Mouse (Mus musculus) B cell, adult 2 months (primary cell): ENCODE data around the gene Bcl11a.

Experiments
- DNase-seq, 2 experiments: peaks; one replicate each; pipeline ENCODE4 v3.0.0; 2022

The Bcl11a gene

DNA sequence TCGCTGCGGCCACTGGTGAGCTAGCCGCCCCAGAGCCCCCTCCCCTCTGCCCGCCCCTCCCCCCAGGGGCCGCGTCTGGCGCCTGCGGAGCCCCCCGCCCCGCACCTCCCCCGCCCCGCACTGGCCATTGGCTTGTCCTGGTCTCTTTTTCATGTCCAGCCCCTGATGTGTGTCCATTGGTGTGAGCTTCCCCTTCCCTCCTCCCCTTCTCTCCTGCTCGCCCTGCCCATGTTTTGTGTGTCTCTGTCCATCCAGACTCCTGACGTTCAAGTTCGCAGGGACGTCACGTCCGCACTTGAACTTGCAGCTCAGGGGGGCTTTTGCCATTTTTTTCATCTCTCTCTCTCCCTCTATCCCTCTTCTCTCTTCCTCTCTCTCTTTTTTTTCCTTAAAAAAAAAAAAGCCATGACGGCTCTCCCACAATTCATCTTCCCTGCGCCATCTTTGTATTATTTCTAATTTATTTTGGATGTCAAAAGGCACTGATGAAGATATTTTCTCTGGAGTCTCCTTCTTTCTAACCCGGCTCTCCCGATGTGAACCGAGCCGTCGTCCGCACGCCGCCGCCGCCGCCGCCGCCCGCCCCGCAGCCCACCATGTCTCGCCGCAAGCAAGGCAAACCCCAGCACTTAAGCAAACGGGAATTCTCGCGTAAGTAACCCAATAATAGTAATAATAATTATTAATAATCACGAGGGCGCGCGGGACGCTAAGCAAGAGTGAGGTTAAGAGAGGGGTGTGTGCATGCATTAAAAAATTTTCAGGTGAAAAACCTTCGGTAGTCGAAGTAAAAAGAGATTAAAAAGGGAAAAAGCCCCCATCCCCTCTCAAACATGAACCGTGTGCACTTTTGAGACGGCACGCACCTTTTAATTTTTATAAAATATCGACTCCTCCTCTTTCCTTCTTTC lies at the start of gene Bcl11a:
Gene Bcl11a, plus strand, starts transcription at position 262 of the 911 bp plus-strand sequence.
- peak; percentile 53 to 55 for DNase-seq

DNA sequence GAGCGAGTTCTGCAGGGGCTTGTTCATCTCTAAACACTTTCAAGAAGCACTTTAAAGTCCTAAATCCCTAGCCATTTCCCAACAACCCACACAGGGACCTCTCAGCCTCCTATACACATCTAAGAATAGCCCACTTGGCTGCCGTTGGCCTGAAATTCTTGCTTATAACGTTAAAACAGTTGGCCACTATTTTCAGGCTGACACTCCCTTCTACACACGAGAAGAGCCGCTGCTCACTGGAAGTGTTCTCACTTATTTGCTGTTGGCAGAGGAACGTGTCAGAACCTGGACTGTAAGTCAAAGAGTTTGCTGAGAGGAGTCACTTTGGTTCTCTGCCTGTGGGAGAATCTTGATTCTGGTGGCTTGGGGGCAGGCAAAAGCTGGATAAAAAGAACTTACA lies 33.8 kb upstream of the Bcl11a start:
- no peak for DNase-seq

GRCm38 (mm10) chr11:24049226-24050031 lies 28.4 kb upstream of the Bcl11a start:
- peak; percentile 91 to 93 for DNase-seq

GRCm38 (mm10) chr11:24050032-24050757 lies 27.7 kb upstream of the Bcl11a start:
- DNase-seq: no peak

- DNase-seq: peak; percentile 37
Observed at GRCm38 (mm10) chr11:24052882-24053281, 25.0 kb upstream of the Bcl11a start.

DNA sequence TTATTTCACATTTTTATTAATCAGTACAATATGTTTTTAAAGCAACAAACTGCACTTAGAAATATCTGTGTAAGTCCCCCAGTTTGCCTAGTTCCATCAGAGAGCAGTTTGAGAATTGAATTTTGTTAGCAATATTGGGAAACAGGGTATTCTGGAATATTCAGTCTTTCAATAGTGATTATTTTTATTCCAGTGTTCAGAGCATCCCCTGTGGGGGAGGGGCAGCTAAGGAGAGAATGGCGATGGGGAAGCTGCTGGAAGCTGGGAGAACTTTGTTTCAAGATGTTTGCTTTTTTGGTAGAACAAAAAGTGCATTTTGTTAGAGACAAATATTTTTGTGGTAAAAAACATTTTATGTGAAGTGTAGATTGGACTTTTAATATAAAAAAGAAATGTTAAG lies 18.7 kb upstream of the Bcl11a start:
- no peak for DNase-seq

- DNase-seq: no peak
Observed at GRCm38 (mm10) chr11:24060428-24060827, 17.4 kb upstream of the Bcl11a start.

DNA sequence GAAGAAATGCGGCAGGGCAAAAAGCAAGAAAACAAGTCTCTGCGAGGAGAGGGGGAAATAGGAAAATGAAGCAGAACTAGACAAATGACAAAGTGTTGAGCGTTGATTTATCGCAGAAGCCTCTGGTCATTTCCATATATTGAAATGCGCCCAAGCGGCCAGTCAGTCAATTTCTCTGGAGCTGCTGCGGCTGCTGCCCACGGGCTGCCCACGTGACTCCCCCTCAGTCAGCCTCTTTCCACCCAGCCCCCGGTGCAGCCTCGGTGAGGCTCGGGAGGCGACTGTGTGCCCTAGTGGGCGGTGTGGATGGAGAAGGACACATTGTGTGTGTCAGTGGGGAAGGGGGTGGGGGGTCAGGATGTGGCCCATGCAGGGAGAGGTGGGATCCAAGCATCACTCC lies 16.0 kb upstream of the Bcl11a start:
- DNase-seq: peak; percentile 30 to 42

DNA sequence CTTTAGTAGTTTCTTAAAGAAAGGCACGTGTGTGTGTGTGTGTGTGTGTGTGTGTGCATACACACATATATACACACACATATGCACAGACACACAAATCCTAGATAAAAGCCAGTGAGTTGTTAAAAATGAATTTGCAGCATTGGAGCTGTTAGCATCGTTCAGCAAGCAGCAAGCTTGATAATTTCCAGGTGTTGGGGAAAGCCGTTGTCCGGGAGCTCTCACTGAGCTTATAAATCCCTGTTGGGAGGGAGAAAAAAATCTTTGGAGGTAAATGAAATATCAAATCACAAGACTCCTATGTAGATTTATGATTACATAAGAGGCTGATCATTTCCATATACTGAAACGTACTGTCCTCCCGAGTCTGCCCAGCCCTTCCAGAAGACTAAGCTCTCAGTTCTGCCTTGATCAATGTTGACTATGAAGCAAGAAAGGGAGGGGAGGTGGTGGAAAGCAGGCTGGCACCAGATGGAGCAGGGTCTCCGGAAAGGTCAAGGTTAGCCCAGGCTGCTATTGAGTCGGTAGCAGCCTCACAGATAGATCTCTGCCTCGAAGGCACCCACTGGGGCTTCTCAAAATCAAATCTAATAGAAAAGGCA lies 15.3 kb upstream of the Bcl11a start:
- no peak for DNase-seq

- DNase-seq: no peak
Observed at GRCm38 (mm10) chr11:24064221-24064620, 13.6 kb upstream of the Bcl11a start.

- DNase-seq: peak; percentile 46 to 49
Observed at GRCm38 (mm10) chr11:24065313-24065712, 12.5 kb upstream of the Bcl11a start.

DNA sequence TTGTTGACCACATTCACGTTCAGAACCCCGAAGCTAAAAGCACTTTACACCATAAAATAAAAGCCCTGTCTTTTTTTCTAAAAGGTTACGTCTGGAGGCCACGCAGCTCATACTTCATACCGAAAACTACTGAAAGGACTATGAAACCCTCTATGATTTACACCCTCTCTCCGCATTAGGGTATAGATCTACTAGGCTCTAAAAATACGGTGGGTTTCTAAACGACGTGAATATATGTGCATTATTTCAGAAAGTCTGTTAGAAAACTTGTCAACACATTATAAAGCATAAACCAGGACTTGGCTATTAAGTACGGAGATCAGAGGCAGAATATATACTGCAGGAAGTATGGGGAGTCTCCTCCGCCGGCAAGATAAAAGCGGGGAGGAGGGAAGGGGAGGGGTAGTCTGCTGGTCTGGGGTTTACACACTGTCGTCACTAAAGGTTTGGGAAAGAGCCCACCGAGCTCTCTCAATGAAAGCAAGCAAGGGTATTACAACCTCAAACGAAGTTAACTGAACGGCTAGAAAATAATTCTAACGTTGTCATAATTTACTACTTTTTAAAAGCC lies 3.8 kb upstream of the Bcl11a start:
- DNase-seq: peak in 1 of 2 experiments; percentile 27

GRCm38 (mm10) chr11:24074634-24075104 lies 3.2 kb upstream of the Bcl11a start, which contains the start of gene A830031A19Rik:
A830031A19Rik (minus strand) TSS chr11:24075054.
- DNase-seq: peak; percentile 49 to 54

GRCm38 (mm10) chr11:24075486-24076126 lies 2.2 kb upstream of the Bcl11a start:
- no peak for DNase-seq

- DNase-seq: peak; percentile 86 to 88
Observed at GRCm38 (mm10) chr11:24076127-24076650, 1.7 kb upstream of the Bcl11a start.

DNA sequence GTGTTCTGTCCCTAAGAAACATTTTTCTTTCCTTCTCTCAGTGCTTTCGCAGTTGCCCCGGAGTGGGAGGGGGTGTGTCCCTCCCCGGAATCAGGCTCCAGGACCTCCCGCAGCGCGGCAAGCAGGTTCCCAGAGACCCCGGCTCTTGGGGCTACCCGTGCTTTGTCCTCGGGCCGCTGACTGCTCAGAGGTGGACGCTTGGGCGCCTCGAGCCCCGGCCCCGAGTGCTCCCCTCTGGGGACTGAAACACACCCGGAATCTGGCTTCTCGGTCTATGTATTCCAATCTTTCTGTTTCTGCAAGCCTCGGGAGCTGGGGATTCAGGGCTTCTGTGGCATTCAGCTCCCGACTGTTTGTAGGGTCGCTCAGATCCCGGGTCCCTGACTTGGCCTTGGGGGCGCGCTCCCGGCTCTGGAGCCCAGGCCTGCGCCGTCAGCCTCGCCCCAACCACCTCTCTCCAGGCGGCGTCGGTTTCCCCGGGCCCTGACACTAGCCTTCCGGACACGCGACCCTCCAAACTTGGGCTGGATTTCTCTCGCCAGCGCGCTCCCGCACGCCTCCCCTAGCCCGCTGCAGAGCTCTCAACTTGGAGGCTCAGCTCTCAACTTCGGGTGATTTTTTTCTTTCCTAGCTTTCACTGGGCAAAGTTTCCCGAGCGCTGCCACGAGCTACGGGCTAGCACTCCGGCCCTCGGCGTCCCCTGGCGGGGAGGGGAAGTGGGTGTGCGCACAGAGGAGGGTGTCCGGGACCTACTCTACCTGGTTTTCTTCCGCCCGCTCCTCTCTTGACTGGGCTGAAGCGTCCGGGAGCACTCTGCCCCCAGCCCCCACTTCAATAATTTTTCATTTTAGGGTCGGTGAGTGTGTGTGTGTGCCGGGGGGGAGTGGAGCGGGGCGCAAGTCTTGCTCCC lies 780 bp upstream of the Bcl11a start:
- peak; percentile 76 to 79 for DNase-seq

- peak; percentile 62 to 69 for DNase-seq
Observed at GRCm38 (mm10) chr11:24078706-24079316, 955 bp downstream of the Bcl11a start.

DNA sequence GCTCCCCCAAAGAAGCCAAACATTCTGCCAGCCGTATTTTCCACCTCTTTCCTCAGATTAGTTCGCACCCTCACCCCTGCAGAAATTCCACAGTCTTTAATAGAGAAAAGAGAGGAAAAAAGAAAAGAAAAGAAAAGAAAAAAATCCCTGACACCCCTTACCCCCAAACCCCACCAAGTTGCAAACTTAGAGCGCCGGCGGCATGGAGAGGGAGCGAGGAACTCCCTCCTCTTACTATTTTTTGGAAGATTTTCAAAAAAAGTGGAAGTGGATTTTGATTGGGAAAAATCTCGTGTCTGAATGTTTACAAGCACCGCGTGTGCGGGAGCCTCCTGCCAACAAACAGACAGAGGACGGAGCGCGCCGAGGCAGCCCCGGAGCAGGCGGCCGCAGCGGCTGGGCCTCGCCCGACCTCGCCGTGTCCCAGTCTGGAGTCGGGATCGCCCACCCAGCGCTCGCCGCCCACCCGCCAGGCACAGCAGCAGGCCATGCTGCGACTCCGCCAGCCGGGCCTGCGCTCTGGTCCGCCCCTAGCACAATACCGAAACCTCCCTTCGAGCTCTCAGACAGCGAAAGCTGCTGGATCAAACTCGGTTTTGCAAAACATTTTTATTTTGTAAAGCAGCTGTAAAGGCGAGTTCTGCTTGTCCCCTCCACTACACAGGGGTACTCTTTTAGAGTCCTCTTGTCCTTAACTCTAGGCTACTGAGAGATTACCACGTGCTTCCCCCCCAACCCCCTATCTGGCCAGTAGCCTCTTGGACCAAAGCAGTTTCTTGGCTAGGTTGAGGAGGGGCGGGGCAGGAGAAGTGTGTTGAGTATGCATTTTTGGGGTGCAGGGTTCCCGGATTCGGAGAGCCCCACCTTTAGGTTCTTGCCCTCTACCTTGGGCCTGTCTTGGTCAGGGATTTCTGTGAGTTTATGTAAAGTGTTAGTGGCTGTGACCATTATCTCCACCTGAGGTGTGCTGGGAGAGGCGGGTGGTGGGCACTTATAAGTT lies 1.8 kb downstream of the Bcl11a start:
- peak; percentile 57 to 69 for DNase-seq
